Mouse (Mus musculus) regulatory T cell (primary cell): ENCODE measurements around the gene Usp27x.

Source experiments
- in situ Hi-C: fragments of 300-600 bp; cut with MboI, MseI; formaldehyde crosslinking; loops from one replicate; pipeline ENCODE4 v1.15.1; 2025; ENCODE audit warnings: high pct_unique_total_duplicates

The Usp27x gene

GRCm38 (mm10) chrX:7375716-7376480 is at the start of gene Usp27x:
TSS of gene Usp27x (minus strand) at chrX:7375830.
- in situ Hi-C loops, result no loop called here

GRCm38 (mm10) chrX:7422691-7423111 is 47.1 kb upstream of the Usp27x start:
- in situ Hi-C loops, result loop anchor here (5.0 kb wide), 1 partner anchor 145 kb away; no protein-coding TSS in a partner anchor

- in situ Hi-C loops, result loop anchor here (5.0 kb wide), 1 partner anchor 145 kb away; no protein-coding TSS in a partner anchor
Measured at GRCm38 (mm10) chrX:7422166-7422565, 46.5 kb upstream of the Usp27x start.

GRCm38 (mm10) chrX:7421016-7421415 is 45.4 kb upstream of the Usp27x start:
- in situ Hi-C loops, result loop anchor here (5.0 kb wide), 1 partner anchor 146 kb away; no protein-coding TSS in a partner anchor

- in situ Hi-C loops, result no loop called here
Measured at GRCm38 (mm10) chrX:7416178-7416871, 40.7 kb upstream of the Usp27x start.

GRCm38 (mm10) chrX:7415308-7415707 is 39.7 kb upstream of the Usp27x start:
- in situ Hi-C loops, result no loop called here

- in situ Hi-C loops, result no loop called here
Measured at GRCm38 (mm10) chrX:7412239-7413033, 36.8 kb upstream of the Usp27x start.

- in situ Hi-C loops, result no loop called here
Measured at GRCm38 (mm10) chrX:7376586-7376985, 956 bp upstream of the Usp27x start.

GRCm38 (mm10) chrX:7375322-7375715 is 311 bp downstream of the Usp27x start:
- in situ Hi-C loops, result no loop called here

- in situ Hi-C loops, result no loop called here
Measured at GRCm38 (mm10) chrX:7325455-7325854, 50.2 kb downstream of the Usp27x start.

- in situ Hi-C loops, result no loop called here
Measured at GRCm38 (mm10) chrX:7322288-7322687, 53.3 kb downstream of the Usp27x start.
